Comparison of ENCODE assay signal across 14 mouse cellular contexts in genomic region chr2:173443262-173443661, GRCm38 (mm10).
"Had no signal": no experiment of that assay in that cellular context is flagged by ENCODE, and none has a peak within 500 bp of the region (broad histone marks: within the 10 kb centered on the region; RNA-seq: fewer than 3 reads in every experiment).

No protein-coding gene starts in this region.

- DNase-seq: kidney, adult 2 months; kidney, postnatal 25 days; left cerebral cortex, postnatal 4 days; liver, postnatal 0 days; lung, embryonic 14.5 days; thymus, adult 18-20 months; thymus, postnatal 4 days had no signal

- H3K9ac ChIP-seq: limb, embryonic 12.5 days; limb, embryonic 15.5 days; liver, embryonic 14.5 days; liver, postnatal 0 days; lung, embryonic 14.5 days had no signal

- H3K27ac ChIP-seq: limb, embryonic 12.5 days; limb, embryonic 15.5 days; liver, embryonic 14.5 days; macrophage had no signal

- ATAC-seq: intestine, postnatal 0 days; liver, postnatal 0 days; lung, postnatal 0 days had no signal

- H3K36me3 ChIP-seq: limb, embryonic 12.5 days; limb, embryonic 15.5 days had no signal

- H3K4me3 ChIP-seq: limb, embryonic 12.5 days; limb, embryonic 15.5 days had no signal

- H3K4me2 ChIP-seq: limb, embryonic 12.5 days; limb, embryonic 15.5 days; liver, embryonic 11.5 days; lung, embryonic 14.5 days had no signal

- H3K27me3 ChIP-seq: limb, embryonic 15.5 days had no signal

- H3K9me3 ChIP-seq: limb, embryonic 15.5 days had no signal
